Mouse (Mus musculus) neutrophil, adult 59 days (primary cell): ENCODE data around the gene Rnf222. TPM values are rescaled to one million over a fixed set of nuclear protein-coding genes. Genes with fewer than 3 reads are reported as not detected.

Experiments
- total RNA-seq, 2 experiments: library from RNA; stranded (reverse); gene quantifications; 1 replicate in 1 of 2; 2 replicates in 1 of 2; pipeline ENCODE4 v1.2.4; 2023

Rnf222 gene
- not detected for total RNA-seq

GRCm38 (mm10) chr11:68888253-68888652 is at the start of gene Rnf222:
Gene Rnf222, plus strand, starts transcription at chr11:68888553.

DNA sequence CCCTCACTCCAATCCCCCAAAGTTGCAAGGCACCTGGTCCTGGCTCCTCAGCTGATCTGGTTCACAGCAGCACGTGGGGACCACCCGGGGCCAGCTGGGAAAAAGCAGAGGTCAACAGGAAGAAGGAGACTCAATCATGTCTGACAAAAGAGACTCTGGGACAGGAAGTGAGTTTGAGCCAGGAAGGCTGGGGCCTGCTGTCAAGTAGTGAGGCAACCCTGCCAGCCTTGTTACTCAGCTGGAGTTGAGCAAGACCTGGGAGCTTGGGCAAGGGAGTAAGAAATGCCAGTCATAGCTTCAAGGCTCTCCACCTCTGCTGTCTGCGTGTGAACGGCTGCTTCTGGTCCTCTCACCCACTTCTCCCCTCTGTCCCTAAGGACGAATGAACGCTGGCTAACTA is 16.6 kb upstream of the Rnf222 start, which contains the start of gene Ndel1:
Gene Ndel1 (minus strand): TSS at position 111 of the 400 bp plus-strand sequence.

GRCm38 (mm10) chr11:68901351-68902046 is 13.1 kb downstream of the Rnf222 start, which contains the start of gene Rpl26:
Gene Rpl26, plus strand, starts transcription at chr11:68901583.

GRCm38 (mm10) chr11:68926981-68927380 is 38.6 kb downstream of the Rnf222 start, which contains the start of gene Odf4:
Gene Odf4, minus strand, starts transcription at chr11:68927081.

Other genes with a start within 250 kb of the Rnf222 start
- gene Myh10, start 197.0 kb upstream of the Rnf222 start, total RNA-seq = 1 to 10 TPM; 3.1 to 8.5 TPM
- 100 to 1,000 TPM; 177 to 183 TPM for gene Ndel1, start 16.7 kb upstream of the Rnf222 start, total RNA-seq
- 100 to 1,000 TPM; 819 to 898 TPM for gene Rpl26, start 13.0 kb downstream of the Rnf222 start, total RNA-seq
- not detected for gene Odf4, start 38.5 kb downstream of the Rnf222 start, total RNA-seq
- under 1 TPM in 1 of 2 experiments, not detected in 1; 0.18 TPM for gene Arhgef15, start 68.9 kb downstream of the Rnf222 start, total RNA-seq
- gene Slc25a35, start 79.6 kb downstream of the Rnf222 start, total RNA-seq = 1 to 10 TPM; 2.2 to 2.8 TPM
- 1 to 10 TPM; 3.1 to 5.0 TPM for gene Rangrf, start 86.6 kb downstream of the Rnf222 start, total RNA-seq
- 10 to 100 TPM; 18.0 to 20.8 TPM for gene Pfas, start 119.9 kb downstream of the Rnf222 start, total RNA-seq
- gene Ctc1, start 127.4 kb downstream of the Rnf222 start, total RNA-seq = 10 to 100 TPM; 30.6 to 33.8 TPM
- 10 to 100 TPM; 83.0 to 89.7 TPM for gene Aurkb, start 157.1 kb downstream of the Rnf222 start, total RNA-seq
- gene Borcs6, start 171.2 kb downstream of the Rnf222 start, total RNA-seq = 10 to 100 TPM; 35.9 to 39.8 TPM
- 1 to 10 TPM; 2.6 to 6.6 TPM for gene Tmem107, start 182.3 kb downstream of the Rnf222 start, total RNA-seq
- 100 to 1,000 TPM; 188 to 209 TPM for gene Vamp2, start 199.9 kb downstream of the Rnf222 start, total RNA-seq
- gene Per1, start 206.7 kb downstream of the Rnf222 start, total RNA-seq = 100 to 1,000 TPM; 327 to 350 TPM
- not detected for gene Hes7, start 231.9 kb downstream of the Rnf222 start, total RNA-seq
- gene 9130213A22Rik, start 234.0 kb downstream of the Rnf222 start, total RNA-seq = not detected
- not detected for gene Aloxe3, start 237.3 kb downstream of the Rnf222 start, total RNA-seq